Mouse (Mus musculus) right cerebral cortex, postnatal 25 days (tissue): ENCODE data around the gene Dgkd.

Experiments
- DNase-seq: peaks from one replicate; pipeline ENCODE4 v3.0.0; 2022

The Dgkd gene

DNA sequence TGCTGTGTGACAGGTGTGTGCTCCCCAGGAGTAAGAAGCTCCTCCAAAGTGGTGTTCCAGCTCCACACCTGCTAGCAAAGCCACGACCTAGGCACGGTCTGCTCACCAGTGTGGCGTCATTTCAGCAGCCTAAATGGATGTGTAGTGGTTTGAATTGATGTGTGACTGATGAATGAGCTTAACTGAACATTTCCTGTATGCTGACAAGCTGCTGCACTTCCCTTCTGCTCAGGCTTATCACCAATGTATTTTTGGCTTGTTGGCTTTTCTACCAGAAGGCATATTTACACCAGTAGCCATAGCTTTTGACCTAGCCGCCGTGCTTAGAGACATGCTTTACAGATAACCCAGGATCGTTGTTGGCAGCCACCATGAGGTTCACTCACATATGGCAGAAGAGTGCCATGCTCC, 94.6 kb downstream of the Dgkd start:
- no peak for DNase-seq

DNA sequence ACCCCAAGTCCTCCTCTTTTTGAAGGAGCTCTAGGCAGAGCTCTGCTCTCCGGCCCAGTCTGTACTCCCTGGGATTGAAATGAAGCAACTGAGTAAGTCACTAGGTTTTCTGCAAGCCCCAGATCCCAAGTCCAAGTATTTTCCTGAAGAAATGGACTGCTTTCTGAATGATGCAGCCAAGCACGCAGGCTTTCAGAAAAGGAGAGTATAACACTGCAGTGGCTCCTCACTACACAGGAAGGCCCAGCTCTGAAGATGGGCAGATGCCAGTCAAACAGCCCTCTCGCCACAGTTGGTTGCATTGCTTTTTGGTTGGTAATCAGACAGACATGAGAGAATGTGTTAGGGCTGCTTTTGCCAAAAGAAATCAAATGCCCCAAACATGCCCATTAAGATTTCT, 98.6 kb downstream of the Dgkd start:
- DNase-seq, result no peak

DNA sequence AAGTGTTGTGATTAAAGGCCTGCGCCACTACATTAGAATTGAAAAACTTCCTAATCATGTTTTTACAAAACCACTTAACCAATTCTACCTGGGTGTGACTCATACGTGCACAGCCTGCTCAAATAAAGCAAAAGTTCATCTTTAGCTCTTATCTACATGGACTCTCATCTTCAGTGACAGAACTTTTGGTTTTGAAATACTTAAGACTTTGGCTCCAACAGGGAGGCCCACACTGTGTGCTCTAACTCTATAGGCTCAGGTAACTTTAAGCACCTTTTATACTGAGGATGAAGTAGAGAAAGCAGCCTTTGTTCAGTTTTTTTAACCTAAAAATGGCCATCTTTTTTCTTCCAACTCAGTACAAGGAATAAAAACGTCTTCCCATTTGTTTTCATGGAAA, 100.0 kb downstream of the Dgkd start:
- no peak for DNase-seq

DNA sequence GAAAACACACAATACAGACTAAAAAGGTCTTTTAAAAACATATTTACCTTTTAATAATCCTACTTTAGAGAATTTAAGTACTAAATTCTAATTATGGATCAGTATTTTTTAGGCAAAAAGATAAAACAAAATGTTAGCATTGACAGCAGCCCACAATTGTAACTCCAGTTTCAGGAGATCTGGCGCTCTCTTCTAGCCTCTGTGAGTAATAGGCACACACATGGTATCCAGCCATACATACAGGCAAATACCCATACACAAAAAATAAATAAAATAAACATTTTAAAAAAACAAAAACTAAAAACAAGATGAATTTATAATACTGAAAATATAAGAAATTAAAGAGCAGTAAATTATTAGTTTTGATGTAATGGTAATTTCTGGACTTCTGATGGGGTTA, 105.8 kb downstream of the Dgkd start:
- no peak for DNase-seq

DNA sequence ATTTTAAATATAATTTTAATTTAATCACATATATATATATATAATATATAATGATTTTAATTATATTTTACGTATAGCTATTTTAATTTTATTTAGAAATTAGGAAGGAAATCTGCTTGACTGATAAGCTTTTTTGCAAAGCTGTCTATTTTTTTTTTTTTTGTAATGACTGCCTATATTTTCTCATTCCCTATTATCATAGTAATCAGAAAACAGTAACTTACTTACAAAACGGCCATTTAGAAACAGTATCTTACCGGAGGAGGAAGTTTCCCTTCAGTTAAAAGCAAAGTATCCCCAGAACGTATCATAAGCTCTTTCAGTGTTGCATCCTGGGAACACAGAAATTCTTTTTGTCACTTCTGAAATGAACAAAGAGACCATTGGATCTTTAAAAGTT, 106.4 kb downstream of the Dgkd start:
- DNase-seq, result no peak

DNA sequence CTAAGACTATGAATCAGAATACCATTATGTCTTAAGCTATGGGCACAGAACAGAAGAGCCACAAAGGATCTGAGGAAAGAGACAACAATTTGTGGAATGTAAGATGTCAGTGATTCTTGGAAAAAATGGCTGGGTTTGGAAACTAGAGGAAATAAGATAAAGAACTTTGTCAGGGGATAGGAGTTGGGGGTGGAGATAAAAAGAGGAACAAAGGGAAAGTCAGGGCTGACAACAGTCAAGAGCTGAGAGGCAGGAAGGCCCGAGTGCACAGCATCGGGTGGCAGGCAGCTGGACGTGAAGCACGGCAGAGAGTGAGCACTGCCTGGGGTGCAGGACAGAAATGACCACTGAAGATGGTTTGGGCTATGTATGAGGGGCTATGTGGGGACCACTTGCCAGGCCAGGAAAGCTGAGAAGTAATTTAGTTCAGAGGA, 106.9 kb downstream of the Dgkd start:
- no peak for DNase-seq

DNA sequence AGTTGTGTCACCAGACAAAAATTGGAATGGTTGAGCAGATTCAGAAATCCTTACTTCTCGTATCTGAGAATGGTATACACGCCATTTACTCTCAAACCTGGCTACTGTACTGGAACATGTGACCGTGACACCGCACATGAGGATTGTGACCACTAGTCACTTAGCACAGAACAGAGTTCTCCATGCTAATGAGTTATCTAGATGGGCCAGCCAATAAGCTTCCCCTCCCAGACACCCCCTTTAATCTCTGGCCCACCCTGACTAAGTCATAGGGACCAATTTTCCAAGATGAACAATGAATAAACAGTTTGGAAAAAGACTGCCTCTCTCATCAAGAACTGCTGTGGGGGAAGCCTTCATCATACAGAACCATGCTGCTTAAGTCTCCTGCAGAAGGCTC, 107.7 kb downstream of the Dgkd start:
- DNase-seq, result no peak

DNA sequence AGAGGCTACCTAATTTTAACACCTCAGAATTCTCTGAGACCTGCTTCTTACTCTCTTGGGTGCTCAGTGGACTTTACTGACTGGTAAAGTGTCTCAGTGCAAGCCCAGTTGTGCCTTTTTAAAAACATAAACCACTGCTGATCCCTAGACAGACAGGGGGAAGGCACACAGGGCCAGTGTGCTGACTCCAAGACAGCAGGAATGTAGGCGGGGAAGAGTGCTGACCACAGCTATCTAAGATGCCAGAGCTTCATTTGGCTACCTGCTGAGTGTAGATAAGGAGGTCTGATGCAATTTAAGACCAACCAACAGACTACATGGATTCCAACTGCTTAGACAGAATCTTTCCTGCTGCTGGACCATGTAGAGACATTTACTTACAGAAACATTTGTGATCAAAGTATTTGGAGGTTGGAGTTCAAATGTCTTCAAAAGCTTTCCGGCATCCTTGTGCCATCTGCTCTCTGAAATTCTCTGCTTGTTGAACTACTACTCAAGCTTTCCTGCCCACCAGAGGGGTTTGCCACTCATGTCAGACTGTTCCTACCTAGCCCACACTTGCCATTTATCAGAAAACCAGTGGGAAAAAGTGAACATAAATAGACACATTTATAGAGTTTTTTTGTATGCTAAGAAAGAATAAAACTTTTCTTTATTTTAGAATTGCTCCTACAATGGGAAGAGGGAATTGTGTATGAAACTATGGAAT, 108.5 kb downstream of the Dgkd start:
- DNase-seq, result no peak

DNA sequence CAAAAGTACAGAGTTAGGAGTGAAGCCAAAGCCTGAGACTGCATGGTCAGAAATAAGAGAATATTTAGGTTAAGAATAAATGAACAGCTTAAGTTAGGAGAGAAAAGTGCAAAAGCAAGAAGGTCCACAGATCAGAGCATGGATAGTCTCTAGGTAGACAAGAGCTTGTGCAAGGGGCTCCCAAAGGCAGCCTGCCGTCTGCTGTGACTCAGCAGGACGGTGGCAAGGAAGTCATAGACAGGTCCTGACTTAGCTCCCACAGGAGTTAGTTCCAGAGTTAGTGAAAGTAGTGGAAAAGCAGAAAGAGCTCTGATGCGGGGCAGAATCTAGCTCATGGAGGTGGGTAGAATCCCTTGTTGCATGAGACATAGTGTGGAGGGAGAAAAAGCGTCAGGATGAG, 117.3 kb downstream of the Dgkd start:
- no peak for DNase-seq

DNA sequence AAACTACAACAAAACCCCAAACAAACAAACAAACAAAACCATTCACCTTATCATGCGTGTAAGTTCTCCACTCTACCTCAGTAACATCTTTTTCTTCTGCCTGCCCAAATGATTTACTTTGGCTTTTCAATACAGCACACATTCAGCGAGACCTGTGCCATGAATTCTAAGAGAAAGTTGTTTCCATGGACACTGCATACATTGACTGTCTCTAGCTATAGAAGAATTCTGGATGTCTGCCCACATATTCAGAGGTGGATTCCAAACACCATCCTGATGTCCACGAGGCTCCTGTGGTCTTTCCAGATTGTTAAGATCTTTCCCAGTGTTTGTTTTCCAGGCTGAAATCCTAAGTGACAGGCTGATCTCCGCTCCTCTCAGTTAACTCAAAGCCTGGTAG, 129.2 kb downstream of the Dgkd start:
- DNase-seq, result peak; percentile 4

DNA sequence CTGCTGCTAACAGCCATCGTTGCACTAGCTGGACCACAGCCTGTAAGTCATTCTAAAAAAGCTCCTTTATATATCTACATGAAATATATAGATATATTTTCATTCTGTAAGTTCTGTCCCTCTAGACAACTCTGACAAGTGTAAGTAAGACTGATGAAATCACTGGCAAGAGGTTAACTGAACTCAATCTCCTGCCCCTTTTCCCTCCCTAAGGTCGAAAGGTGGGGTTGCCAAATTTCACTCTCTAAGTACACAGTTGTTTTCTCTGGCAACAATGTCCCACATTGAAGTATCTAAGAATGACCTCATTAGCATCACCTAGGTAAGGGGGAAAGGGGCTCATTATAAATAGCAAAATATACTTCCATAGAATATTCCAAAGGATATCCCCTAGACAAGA, 139.6 kb downstream of the Dgkd start:
- no peak for DNase-seq
